In genomic region chr12:86948627-86949026, GRCm38 (mm10) we compare ENCODE assay signal across 9 mouse cellular contexts. TPM values are rescaled to one million over a fixed set of nuclear protein-coding genes. Genes with fewer than 3 reads are reported as not detected.
DNase-seq lines count a peak whose midpoint lies in the region; ATAC-seq lines count a peak whose summit lies in the region.
"Had no signal": no experiment of that assay in that cellular context is flagged by ENCODE, and none has a peak within 500 bp of the region (broad histone marks: within the 10 kb centered on the region; RNA-seq: fewer than 3 reads in every experiment).

No protein-coding gene starts in this region.

- peak; percentile 49 to 81 for DNase-seq in adrenal gland, adult (ENCODE audit: inconsistent age in 2 of 2, low spot score in 1 of 2)
- no peak for DNase-seq in adrenal gland, postnatal 4 days (ENCODE audit: low spot score in 2 of 2)
- peak; percentile 12 for DNase-seq in CD4-positive helper T cell, adult 2 months (ENCODE audit: low read depth, low spot score)
- DNase-seq in forebrain, embryonic 10.5 days (ENCODE audit: extremely low spot score, low spot score), result no peak
- DNase-seq in midbrain, embryonic 14.5 days, result no peak
- DNase-seq in T-cell, adult 2 months (ENCODE audit: low spot score), result no peak
- DNase-seq in testis, postnatal 10 days (ENCODE audit: low spot score), result no peak

- ATAC-seq in kidney, embryonic 16.5 days (ENCODE audit: low FRiP score, low TSS enrichment), result no peak
- no peak for ATAC-seq in midbrain, embryonic 14.5 days (ENCODE audit: low FRiP score, low TSS enrichment)

- H3K4me1 ChIP-seq in forebrain, embryonic 10.5 days, result peaks cover 56% of the 10 kb centered on the region
- H3K4me1 ChIP-seq in kidney, embryonic 16.5 days (ENCODE audit: insufficient read depth, low read length), result peaks cover 26% of the 10 kb centered on the region
- peaks cover 35% of the 10 kb centered on the region for H3K4me1 ChIP-seq in midbrain, embryonic 14.5 days (ENCODE audit: control insufficient read depth, insufficient read depth, low read length)

- 81% methylated on average over 6 of the region's 6 CpGs for WGBS in forebrain, embryonic 10.5 days
- WGBS in kidney, embryonic 16.5 days, result 10% methylated on average over 6 of the region's 6 CpGs
- 66% methylated on average over 6 of the region's 6 CpGs for WGBS in midbrain, embryonic 14.5 days

- H3K9ac ChIP-seq in kidney, embryonic 16.5 days (replicated peaks; ENCODE audit: low read length), result no peak overlapping the region
- H3K9ac ChIP-seq in midbrain, embryonic 14.5 days (replicated peaks; ENCODE audit: low read length), result peak overlapping the region; percentile 77; the same call in 1 of the 2 replicates

- peak overlapping the region; percentile 76 for H3K4me2 ChIP-seq in kidney, embryonic 16.5 days (replicated peaks; ENCODE audit: low read depth, low read length)
- peak overlapping the region; percentile 89 for H3K4me2 ChIP-seq in midbrain, embryonic 14.5 days (ENCODE audit: low read length)

- peaks cover 29% of the 10 kb centered on the region for H3K36me3 ChIP-seq in forebrain, embryonic 10.5 days (replicated peaks)
- H3K36me3 ChIP-seq in kidney, embryonic 16.5 days (ENCODE audit: insufficient read depth, low read length), result peaks cover 9% of the 10 kb centered on the region; the same call in 1 of the 2 replicates
- peaks cover 6% of the 10 kb centered on the region for H3K36me3 ChIP-seq in midbrain, embryonic 14.5 days (ENCODE audit: control insufficient read depth, insufficient read depth, low read length)

- H3K27ac ChIP-seq in forebrain, embryonic 10.5 days, result no peak overlapping the region; the same call in 1 of the 2 replicates
- no peak overlapping the region for H3K27ac ChIP-seq in kidney, embryonic 16.5 days (ENCODE audit: low read length)
- no peak overlapping the region for H3K27ac ChIP-seq in midbrain, embryonic 14.5 days (replicated peaks; ENCODE audit: low read depth, low read length)

- no peaks in the 10 kb centered on the region for H3K27me3 ChIP-seq in forebrain, embryonic 10.5 days (ENCODE audit: poor library complexity, severe bottlenecking)
- no peaks in the 10 kb centered on the region for H3K27me3 ChIP-seq in kidney, embryonic 16.5 days (ENCODE audit: insufficient read depth, low read length)
- no peaks in the 10 kb centered on the region for H3K27me3 ChIP-seq in midbrain, embryonic 14.5 days (ENCODE audit: control insufficient read depth, insufficient read depth, low read length)

- H3K4me3 ChIP-seq in forebrain, embryonic 10.5 days, result peak overlapping the region; percentile 78
- peak overlapping the region; percentile 76; the same call in 1 of the 2 replicates for H3K4me3 ChIP-seq in kidney, embryonic 16.5 days (ENCODE audit: low read length)
- peak overlapping the region; percentile 64 for H3K4me3 ChIP-seq in midbrain, embryonic 14.5 days (replicated peaks; ENCODE audit: low read depth, low read length)

- no peaks in the 10 kb centered on the region for H3K9me3 ChIP-seq in forebrain, embryonic 10.5 days
- no peaks in the 10 kb centered on the region for H3K9me3 ChIP-seq in kidney, embryonic 16.5 days (ENCODE audit: low read length)
- H3K9me3 ChIP-seq in midbrain, embryonic 14.5 days (ENCODE audit: control insufficient read depth, low read length), result no peaks in the 10 kb centered on the region

RNA-seq across cellular contexts. Expression of gene Cipc, which starts 1.8 kb away (rescaled TPM):
- total RNA-seq in adrenal gland, postnatal 4 days (2021), result 10 to 100 TPM; 21.7 to 23.5 TPM
- 39.1 and 40.4 TPM in 2 replicates for polyA plus RNA-seq in forebrain, embryonic 10.5 days (2016; fragmentation: Nextera tagmentation; extraction: Ambion mirVana)
- polyA plus RNA-seq in kidney, embryonic 16.5 days (2015; fragmentation: Nextera tagmentation; extraction: Ambion mirVana), result 24.0 and 24.9 TPM in 2 replicates
- 42.5 and 61.0 TPM in 2 replicates for polyA plus RNA-seq in midbrain, embryonic 14.5 days (2014; fragmentation: Nextera tagmentation; extraction: Ambion mirVana)

RNA-seq across cellular contexts. Expression of gene Zdhhc22, which starts 41.6 kb away (rescaled TPM):
- total RNA-seq in adrenal gland, postnatal 4 days (2021), result 1 to 10 TPM; 1.1 to 1.7 TPM
- polyA plus RNA-seq in forebrain, embryonic 10.5 days (2016; fragmentation: Nextera tagmentation; extraction: Ambion mirVana), result 0.07 TPM in 1 of 2 replicates, not detected in the other
- polyA plus RNA-seq in kidney, embryonic 16.5 days (2015; fragmentation: Nextera tagmentation; extraction: Ambion mirVana), result 0.14 TPM in 1 of 2 replicates, not detected in the other
- 9.0 and 10.7 TPM in 2 replicates for polyA plus RNA-seq in midbrain, embryonic 14.5 days (2014; fragmentation: Nextera tagmentation; extraction: Ambion mirVana)
- total RNA-seq: hematopoietic stem cell, adult 5-6 weeks had no signal

Comparison
In these comparisons a context has a peak if more than half of its experiments do, and no peak if none do; other contexts are left out.
1. DNase-seq: peak in adrenal gland, adult (2 of 2) and CD4-positive helper T cell, adult 2 months (single experiment); none in adrenal gland, postnatal 4 days (0 of 2), forebrain, embryonic 10.5 days (single experiment), midbrain, embryonic 14.5 days (single experiment), T-cell, adult 2 months (single experiment) and testis, postnatal 10 days (single experiment).
2. Peak in every context shown above with its lines, with median percentiles within 50 percentile points of each other: H3K4me3 ChIP-seq.